Mouse (Mus musculus) spleen, adult 12 weeks (tissue): Measurements from ENCODE around the gene Myh1.

Experiments used
- DNase-seq: peaks from one replicate; pipeline ENCODE4 v3.0.0; 2022; ENCODE audit warnings: low spot score

Gene Myh1

GRCm38 (mm10) chr11:67199752-67200151 is at the start of gene Myh1:
Myh1 (plus strand) TSS chr11:67200052.
- DNase-seq, result no peak

GRCm38 (mm10) chr11:67150237-67150636 is 49.6 kb upstream of the Myh1 start:
- DNase-seq, result no peak

GRCm38 (mm10) chr11:67151159-67151558 is 48.7 kb upstream of the Myh1 start:
- DNase-seq, result no peak

- no peak for DNase-seq
These were observed 47.9 kb upstream of the Myh1 start for GRCm38 (mm10) chr11:67151651-67152630.

- no peak for DNase-seq
These were observed 46.7 kb upstream of the Myh1 start for GRCm38 (mm10) chr11:67153123-67153522.

GRCm38 (mm10) chr11:67153843-67154242 is 46.0 kb upstream of the Myh1 start:
- no peak for DNase-seq

GRCm38 (mm10) chr11:67155650-67156049 is 44.2 kb upstream of the Myh1 start:
- no peak for DNase-seq

GRCm38 (mm10) chr11:67160131-67160530 is 39.7 kb upstream of the Myh1 start:
- no peak for DNase-seq

GRCm38 (mm10) chr11:67163701-67164100 is 36.2 kb upstream of the Myh1 start:
- no peak for DNase-seq

GRCm38 (mm10) chr11:67164851-67165250 is 35.0 kb upstream of the Myh1 start:
- no peak for DNase-seq

- DNase-seq, result no peak
These were observed 30.6 kb upstream of the Myh1 start for GRCm38 (mm10) chr11:67169301-67169700.

- no peak for DNase-seq
These were observed 29.1 kb upstream of the Myh1 start, which contains the start of gene Myh2 for GRCm38 (mm10) chr11:67170727-67171126. Myh2 (plus strand) TSS chr11:67171027.

- DNase-seq, result no peak
These were observed 27.4 kb upstream of the Myh1 start for GRCm38 (mm10) chr11:67172439-67172838.

GRCm38 (mm10) chr11:67176376-67176775 is 23.5 kb upstream of the Myh1 start:
- DNase-seq, result no peak

GRCm38 (mm10) chr11:67190316-67190715 is 9.5 kb upstream of the Myh1 start:
- no peak for DNase-seq

GRCm38 (mm10) chr11:67190814-67191213 is 9.0 kb upstream of the Myh1 start:
- no peak for DNase-seq

- no peak for DNase-seq
These were observed 8.4 kb upstream of the Myh1 start for GRCm38 (mm10) chr11:67191496-67191895.

GRCm38 (mm10) chr11:67199321-67199720 is 531 bp upstream of the Myh1 start:
- DNase-seq, result no peak

GRCm38 (mm10) chr11:67204766-67205165 is 4.9 kb downstream of the Myh1 start:
- DNase-seq, result no peak

GRCm38 (mm10) chr11:67221803-67222202 is 22.0 kb downstream of the Myh1 start:
- no peak for DNase-seq

- no peak for DNase-seq
These were observed 24.6 kb downstream of the Myh1 start for GRCm38 (mm10) chr11:67224466-67224865.

- no peak for DNase-seq
These were observed 28.9 kb downstream of the Myh1 start for GRCm38 (mm10) chr11:67228731-67229130.

- DNase-seq, result no peak
These were observed 29.3 kb downstream of the Myh1 start for GRCm38 (mm10) chr11:67229166-67229565.

GRCm38 (mm10) chr11:67229946-67230345 is 30.1 kb downstream of the Myh1 start:
- DNase-seq, result no peak
